Mouse (Mus musculus): ENCODE measurements around the gene Gm42906.

- TF ChIP-seq CTCF (IDR thresholded peaks at IDR 0.05; ENCODE audit: borderline replicate concordance, extremely low read depth, insufficient read depth, insufficient read length) (no peak), POLR2A (IDR thresholded peaks at IDR 0.05; ENCODE audit: borderline replicate concordance, extremely low read depth, insufficient read depth, insufficient read length, poor library complexity, severe bottlenecking) (no peak)
Measured at GRCm38 (mm10) chr5:151154030-151154429, 273.9 kb downstream of the Gm42906 start.

All from brain, embryonic 14.5 days (tissue).